Mouse (Mus musculus) natural killer cell, adult 2 months (primary cell): ENCODE results near the gene Chic2.
A peak's percentile ranks its signal among the peaks of the same experiment; 100 is the strongest.

Experiments used
- DNase-seq, 2 experiments: peaks; one replicate each; pipeline ENCODE4 v3.0.0; 2022; ENCODE audit warnings: low spot score in 2 of 2

Gene Chic2

GRCm38 (mm10) chr5:75044310-75044904 is at the start of gene Chic2:
TSS of gene Chic2 (minus strand) at chr5:75044774.
- peak; percentile 76 to 83 for DNase-seq

DNA sequence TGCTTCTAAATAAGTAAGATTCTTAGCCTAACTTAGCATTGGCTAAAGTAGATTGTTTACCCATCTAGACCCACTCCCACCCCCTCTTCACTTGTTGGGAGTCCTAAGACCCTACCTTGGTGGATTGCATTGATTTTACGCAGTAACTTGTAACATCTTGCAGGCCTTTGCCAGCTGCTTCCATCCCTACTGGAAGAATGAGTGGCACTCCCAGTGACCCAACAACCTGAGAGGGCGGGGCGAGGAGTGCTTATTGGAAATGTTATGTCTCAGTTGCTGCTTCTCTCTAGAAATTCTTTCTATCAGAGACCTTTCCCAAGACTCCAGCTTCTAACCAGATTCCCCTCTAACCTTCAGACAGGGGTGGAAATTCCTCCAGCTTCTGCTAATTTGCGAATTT is 41.3 kb upstream of the Chic2 start:
- DNase-seq: no peak

GRCm38 (mm10) chr5:75085521-75085875 is 40.9 kb upstream of the Chic2 start:
- DNase-seq: no peak

- no peak for DNase-seq
These were observed 40.4 kb upstream of the Chic2 start for GRCm38 (mm10) chr5:75084871-75085520.

DNA sequence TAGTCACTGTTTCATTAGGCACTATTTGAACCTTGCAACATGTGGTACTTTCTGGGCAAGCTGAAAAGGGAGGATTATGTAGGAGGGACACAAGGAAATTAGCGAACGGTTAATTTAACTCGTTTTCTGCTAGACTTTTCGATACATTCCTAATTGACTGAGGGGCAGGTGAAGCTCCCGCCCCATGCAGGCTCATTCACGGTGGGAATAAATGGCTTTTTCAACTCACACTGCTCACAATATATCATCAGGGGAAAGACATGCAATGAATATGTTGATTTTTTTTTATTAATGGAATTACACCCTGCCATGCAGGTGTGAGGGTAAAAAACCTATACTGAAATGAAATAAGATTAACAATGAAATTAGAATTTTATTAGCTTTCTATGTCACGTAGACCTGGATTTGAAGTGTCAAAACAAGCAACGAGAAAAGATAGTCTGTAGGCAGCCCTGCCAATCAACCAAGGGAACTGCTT is 39.9 kb upstream of the Chic2 start:
- no peak for DNase-seq

DNA sequence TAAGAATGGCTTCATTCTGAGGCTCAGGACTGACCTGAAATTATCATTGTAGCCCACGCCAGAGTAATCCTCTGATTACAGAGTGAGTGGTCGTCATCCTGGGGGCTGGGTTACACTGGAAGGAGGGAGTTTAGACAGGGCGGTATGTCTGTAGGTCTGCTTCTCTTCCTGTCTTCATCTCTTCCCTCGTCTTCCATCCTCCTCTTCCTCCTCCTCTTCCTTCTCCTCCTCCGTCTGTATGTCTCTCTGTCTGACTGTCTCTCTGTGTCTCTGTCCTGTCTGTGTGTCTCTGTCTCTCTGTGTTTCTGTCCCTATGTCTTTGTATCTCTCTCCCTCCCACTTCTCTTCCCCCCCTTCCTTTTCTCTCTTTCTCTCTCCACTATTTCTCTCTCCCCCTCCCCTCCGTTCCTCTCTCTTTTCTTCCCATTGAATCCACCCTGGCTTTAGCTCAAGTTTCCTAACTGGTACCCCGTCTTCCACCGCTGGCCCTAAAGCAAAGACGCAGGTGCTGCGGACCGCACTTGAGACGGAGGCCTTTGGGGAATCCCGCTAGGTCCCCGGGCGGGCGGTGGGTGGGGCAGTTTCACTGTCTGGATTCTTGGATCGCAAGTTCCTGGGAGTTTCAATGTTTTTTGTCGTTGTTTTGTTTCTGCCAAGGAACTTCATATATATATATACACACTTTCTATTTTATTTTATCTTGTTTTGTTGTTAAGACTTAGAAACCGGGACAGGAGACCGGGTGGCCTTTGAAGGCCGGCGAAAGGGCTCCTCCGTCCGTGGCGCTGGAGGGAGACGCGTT is 39.2 kb upstream of the Chic2 start:
- DNase-seq: no peak

- DNase-seq: no peak
These were observed 38.5 kb upstream of the Chic2 start for GRCm38 (mm10) chr5:75083061-75083460.

DNA sequence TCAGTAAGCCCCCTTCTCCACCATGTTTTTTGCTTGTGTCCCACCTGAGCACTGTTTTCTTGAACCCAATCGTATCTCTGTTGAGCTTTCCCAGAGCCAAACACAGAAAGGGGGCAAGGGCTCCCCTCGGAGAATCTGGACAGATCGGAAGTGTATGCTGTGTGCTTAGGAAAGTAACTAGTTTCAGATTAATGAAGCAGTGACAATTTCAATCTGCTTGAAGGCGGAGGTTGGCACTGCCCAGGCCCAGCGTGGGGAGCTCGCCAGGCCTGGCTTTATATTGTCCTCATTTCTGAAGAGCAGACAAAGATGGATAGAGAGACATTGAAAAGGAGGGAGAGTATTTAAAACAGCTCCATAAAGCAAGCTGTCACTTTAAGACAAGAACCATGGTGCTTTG is 37.9 kb upstream of the Chic2 start:
- no peak for DNase-seq

GRCm38 (mm10) chr5:75079564-75079963 is 35.0 kb upstream of the Chic2 start:
- DNase-seq: no peak

- no peak for DNase-seq
These were observed 32.4 kb upstream of the Chic2 start for GRCm38 (mm10) chr5:75077051-75077380.

GRCm38 (mm10) chr5:75076326-75077050 is 31.9 kb upstream of the Chic2 start:
- no peak for DNase-seq

DNA sequence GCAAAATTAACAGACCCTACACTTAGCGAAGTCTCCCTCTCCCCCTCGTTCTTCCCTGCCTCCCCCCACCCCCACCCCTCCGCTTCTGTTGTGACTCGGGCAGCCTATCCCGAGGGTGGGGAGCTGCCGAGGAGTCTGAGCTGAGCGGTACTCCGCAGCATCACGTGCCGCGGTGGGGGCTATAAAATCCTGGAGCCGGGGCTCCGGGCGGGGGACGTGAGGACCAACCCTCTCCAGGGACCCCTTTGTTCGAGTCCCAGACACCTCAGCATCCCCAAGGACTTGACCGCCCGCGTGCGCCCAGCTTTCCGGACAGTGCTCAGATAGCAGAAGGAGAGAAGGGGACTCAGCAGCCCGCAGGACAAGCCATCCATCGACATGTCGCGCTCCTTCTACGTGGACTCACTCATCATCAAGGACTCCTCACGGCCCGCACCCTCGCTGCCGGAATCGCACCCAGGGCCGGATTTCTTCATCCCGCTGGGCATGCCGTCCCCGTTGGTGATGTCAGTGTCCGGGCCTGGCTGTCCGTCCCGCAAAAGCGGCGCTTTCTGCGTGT is 30.9 kb upstream of the Chic2 start, which contains the start of gene Gsx2:
Gsx2 (plus strand) TSS at position 219 of the 559 bp plus-strand sequence.
- no peak for DNase-seq

GRCm38 (mm10) chr5:75074537-75075382 is 30.2 kb upstream of the Chic2 start:
- no peak for DNase-seq

GRCm38 (mm10) chr5:75074132-75074531 is 29.6 kb upstream of the Chic2 start:
- DNase-seq: no peak

- no peak for DNase-seq
These were observed 29.1 kb upstream of the Chic2 start for GRCm38 (mm10) chr5:75073684-75074083.

DNA sequence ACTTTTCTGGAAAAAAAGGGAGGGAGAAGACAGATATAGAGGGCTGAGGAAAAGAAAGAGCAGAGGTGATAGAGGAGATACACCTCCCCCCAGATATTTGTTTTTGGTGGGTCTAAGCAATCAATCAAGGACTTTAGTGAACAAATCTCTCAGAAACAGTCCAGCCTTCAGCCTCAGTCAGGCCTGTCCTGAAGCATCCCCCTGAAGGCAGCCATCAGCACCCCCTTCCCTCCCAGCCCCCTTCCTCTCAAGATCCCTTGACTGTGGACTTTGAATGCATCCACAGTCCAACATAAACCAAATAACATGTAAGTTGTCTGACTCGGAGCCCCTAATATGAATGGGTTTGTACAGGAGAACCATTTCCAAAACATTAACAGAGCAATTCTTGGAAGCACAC is 28.6 kb upstream of the Chic2 start:
- no peak for DNase-seq

- no peak for DNase-seq
These were observed 28.0 kb upstream of the Chic2 start for GRCm38 (mm10) chr5:75072532-75072931.

- no peak for DNase-seq
These were observed 27.4 kb upstream of the Chic2 start for GRCm38 (mm10) chr5:75071951-75072350.

DNA sequence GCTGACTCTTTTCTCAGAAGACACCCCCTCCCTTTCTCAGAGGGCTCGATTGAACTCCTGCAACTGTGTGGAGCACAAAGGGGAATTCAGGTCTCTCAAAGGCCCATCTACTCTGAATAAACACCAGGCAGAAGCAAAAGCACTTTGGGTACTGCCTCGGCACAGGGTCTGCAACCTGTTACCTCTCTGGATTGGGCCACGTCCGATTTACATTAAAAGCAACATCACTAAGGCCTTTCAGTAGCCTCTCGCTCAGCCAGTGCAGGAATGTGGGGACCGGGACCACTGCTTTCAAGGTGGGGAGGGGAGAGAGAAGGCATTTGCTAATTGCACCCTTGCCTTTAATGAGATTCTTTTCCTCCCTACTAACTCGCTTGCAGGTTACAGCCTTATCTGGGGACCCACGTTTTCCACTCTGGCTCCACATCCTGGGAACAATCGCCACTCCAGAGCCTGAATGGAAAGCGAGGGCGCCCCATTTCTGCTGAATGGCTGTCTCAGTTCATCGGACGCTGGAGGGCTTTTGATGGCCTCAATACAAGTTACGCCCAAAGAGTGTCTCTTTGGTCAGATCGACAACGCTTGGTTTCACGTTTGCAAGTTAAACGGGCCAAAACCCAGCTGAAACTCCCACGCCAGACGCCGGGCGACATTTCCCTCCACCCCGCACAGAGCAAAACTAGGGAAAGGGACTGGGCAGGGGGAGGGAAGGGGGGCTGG is 26.2 kb upstream of the Chic2 start:
- DNase-seq: no peak

DNA sequence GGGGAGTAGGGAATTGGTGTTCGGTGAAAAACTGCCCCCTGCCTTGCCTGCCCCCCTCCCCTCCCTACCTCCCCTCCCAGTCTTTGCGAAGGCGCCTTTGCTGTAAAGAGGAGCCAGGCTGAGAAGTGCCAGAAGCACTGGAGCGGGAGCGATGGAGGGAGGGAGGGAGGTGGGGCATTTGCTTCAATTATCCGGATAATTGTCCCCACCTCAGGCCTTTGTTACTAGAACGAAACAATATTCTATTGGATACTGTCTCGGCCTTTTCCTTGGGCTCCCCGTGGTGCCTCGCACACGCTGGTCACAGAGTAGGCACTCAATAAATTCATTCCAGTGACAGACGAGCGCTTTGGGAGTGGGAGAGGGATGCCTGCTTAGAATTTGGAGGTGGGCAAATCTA is 25.6 kb upstream of the Chic2 start:
- no peak for DNase-seq
